Mouse (Mus musculus): Measurements from ENCODE around the gene Cnn3. TPM values are rescaled to one million over a fixed set of nuclear protein-coding genes. Genes with fewer than 3 reads are reported as not detected.
A peak's percentile ranks its signal among the peaks of the same experiment; 100 is the strongest.

The Cnn3 gene
- total and polyA plus RNA-seq, 2 experiments from 2014 or later = 180 to 317 TPM

- WGBS = 89% methylated on average over 16 of the region's 16 CpGs
- H3K9me3 ChIP-seq (ENCODE audit: low read length) = no peaks in the 10 kb centered on the region
- ATAC-seq = no peak
Observed at GRCm38 (mm10) chr3:121460473-121461193, 34.3 kb downstream of the Cnn3 start.

GRCm38 (mm10) chr3:121461477-121461876 is 35.2 kb downstream of the Cnn3 start:
- no peaks in the 10 kb centered on the region for H3K27me3 ChIP-seq (ENCODE audit: insufficient read depth, low read length)
- no peak overlapping the region for H3K4me3 ChIP-seq (ENCODE audit: low read length)
- WGBS = 91% methylated on average over 13 of the region's 13 CpGs
- H3K4me1 ChIP-seq (ENCODE audit: insufficient read depth, low read length) = 0 out of 2 replicates have a peak, but pooled peaks cover 9% of the 10 kb centered on the region
- ATAC-seq (no peak), DNase-seq (ENCODE audit: low spot score) (no peak)
- no peaks in the 10 kb centered on the region for H3K9me3 ChIP-seq (ENCODE audit: low read length)
- H3K27ac ChIP-seq = no peak overlapping the region
- TF ChIP-seq CTCF (IDR thresholded peaks at IDR 0.05; ENCODE audit: low read depth) = no peak
- H3K4me2 ChIP-seq (ENCODE audit: low read depth, low read length) = no peak overlapping the region
- peaks cover 9% of the 10 kb centered on the region; the same call in 1 of the 2 replicates for H3K36me3 ChIP-seq (ENCODE audit: insufficient read depth, low read length)
- no peak overlapping the region for H3K9ac ChIP-seq (replicated peaks; ENCODE audit: low read length)

More at GRCm38 (mm10) chr3:121460473-121461193, 34.3 kb downstream of the Cnn3 start:
- no peak for DNase-seq (ENCODE audit: low spot score)
- Histone ChIP-seq H3K9ac (replicated peaks; ENCODE audit: low read length) (no peak overlapping the region), H3K4me1 (ENCODE audit: insufficient read depth, low read length) (0 out of 2 replicates have a peak, but pooled peaks cover 5% of the 10 kb centered on the region), H3K4me2 (ENCODE audit: low read depth, low read length) (no peak overlapping the region), H3K27me3 (ENCODE audit: insufficient read depth, low read length) (no peaks in the 10 kb centered on the region), H3K36me3 (ENCODE audit: insufficient read depth, low read length) (peaks cover 18% of the 10 kb centered on the region), H3K4me3 (ENCODE audit: low read length) (no peak overlapping the region), H3K27ac (no peak overlapping the region)
- TF ChIP-seq CTCF (IDR thresholded peaks at IDR 0.05; ENCODE audit: low read depth) = no peak

- Histone ChIP-seq H3K9ac (replicated peaks; ENCODE audit: low read length) (no peak overlapping the region), H3K9me3 (ENCODE audit: low read length) (no peaks in the 10 kb centered on the region), H3K27ac (no peak overlapping the region), H3K4me3 (ENCODE audit: low read length) (no peak overlapping the region), H3K27me3 (ENCODE audit: insufficient read depth, low read length) (no peaks in the 10 kb centered on the region), H3K4me2 (ENCODE audit: low read depth, low read length) (no peak overlapping the region), H3K36me3 (ENCODE audit: insufficient read depth, low read length) (0 out of 2 replicates have a peak, but pooled peaks cover 3% of the 10 kb centered on the region), H3K4me1 (ENCODE audit: insufficient read depth, low read length) (0 out of 2 replicates have a peak, but pooled peaks cover 9% of the 10 kb centered on the region)
- no peak for TF ChIP-seq CTCF (IDR thresholded peaks at IDR 0.05; ENCODE audit: low read depth)
- no peak for DNase-seq (ENCODE audit: low spot score)
- ATAC-seq = no peak
- WGBS = 91% methylated on average over 3 of the region's 3 CpGs
Observed at GRCm38 (mm10) chr3:121462782-121463181, 36.5 kb downstream of the Cnn3 start.

GRCm38 (mm10) chr3:121464733-121465305 is 38.5 kb downstream of the Cnn3 start:
- ATAC-seq = peak; percentile 63
- WGBS = 41% methylated on average over 7 of the region's 7 CpGs

GRCm38 (mm10) chr3:121465795-121466194 is 39.5 kb downstream of the Cnn3 start:
- peak overlapping the region; percentile 68; the same call in 1 of the 2 replicates for H3K27ac ChIP-seq
- no peak overlapping the region for H3K4me3 ChIP-seq (ENCODE audit: low read length)
- H3K9me3 ChIP-seq (ENCODE audit: low read length) = no peaks in the 10 kb centered on the region
- no peak for TF ChIP-seq CTCF (IDR thresholded peaks at IDR 0.05; ENCODE audit: low read depth)
- ATAC-seq = peak; percentile 30; the same call in 1 of the 2 replicates
- no peak overlapping the region for H3K9ac ChIP-seq (replicated peaks; ENCODE audit: low read length)
- no peaks in the 10 kb centered on the region for H3K36me3 ChIP-seq (ENCODE audit: insufficient read depth, low read length)
- no peaks in the 10 kb centered on the region for H3K27me3 ChIP-seq (ENCODE audit: insufficient read depth, low read length)
- peak; percentile 52 for DNase-seq (ENCODE audit: low spot score)
- WGBS = 51% methylated on average over 10 of the region's 10 CpGs
- peaks cover 12% of the 10 kb centered on the region; the same call in 1 of the 2 replicates for H3K4me1 ChIP-seq (ENCODE audit: insufficient read depth, low read length)
- no peak overlapping the region for H3K4me2 ChIP-seq (ENCODE audit: low read depth, low read length)

More at GRCm38 (mm10) chr3:121464733-121465305, 38.5 kb downstream of the Cnn3 start:
- Histone ChIP-seq H3K9me3 (ENCODE audit: low read length) (no peaks in the 10 kb centered on the region), H3K4me3 (ENCODE audit: low read length) (no peak overlapping the region), H3K27ac (peak overlapping the region; percentile 68), H3K4me2 (ENCODE audit: low read depth, low read length) (no peak overlapping the region), H3K27me3 (ENCODE audit: insufficient read depth, low read length) (no peaks in the 10 kb centered on the region), H3K36me3 (ENCODE audit: insufficient read depth, low read length) (no peaks in the 10 kb centered on the region), H3K4me1 (ENCODE audit: insufficient read depth, low read length) (peaks cover 9% of the 10 kb centered on the region; the same call in 1 of the 2 replicates), H3K9ac (replicated peaks; ENCODE audit: low read length) (no peak overlapping the region)
- peak; percentile 75 for DNase-seq (ENCODE audit: low spot score)
- no peak for TF ChIP-seq CTCF (IDR thresholded peaks at IDR 0.05; ENCODE audit: low read depth)

- ATAC-seq (no peak), DNase-seq (ENCODE audit: low spot score) (no peak)
- Histone ChIP-seq H3K27ac (no peak overlapping the region), H3K4me3 (ENCODE audit: low read length) (no peak overlapping the region), H3K36me3 (ENCODE audit: insufficient read depth, low read length) (no peaks in the 10 kb centered on the region), H3K9ac (replicated peaks; ENCODE audit: low read length) (no peak overlapping the region), H3K4me1 (ENCODE audit: insufficient read depth, low read length) (peaks cover 12% of the 10 kb centered on the region; the same call in 1 of the 2 replicates), H3K4me2 (ENCODE audit: low read depth, low read length) (no peak overlapping the region), H3K9me3 (ENCODE audit: low read length) (no peaks in the 10 kb centered on the region), H3K27me3 (ENCODE audit: insufficient read depth, low read length) (no peaks in the 10 kb centered on the region)
- WGBS = 70% methylated on average over 10 of the region's 10 CpGs
- TF ChIP-seq CTCF (IDR thresholded peaks at IDR 0.05; ENCODE audit: low read depth) = no peak
Observed at GRCm38 (mm10) chr3:121467094-121467552, 40.8 kb downstream of the Cnn3 start.

Measured in hindbrain, postnatal 0 days (tissue).